Comparison of ENCODE assay signal across 8 mouse cellular contexts in the genomic region with DNA sequence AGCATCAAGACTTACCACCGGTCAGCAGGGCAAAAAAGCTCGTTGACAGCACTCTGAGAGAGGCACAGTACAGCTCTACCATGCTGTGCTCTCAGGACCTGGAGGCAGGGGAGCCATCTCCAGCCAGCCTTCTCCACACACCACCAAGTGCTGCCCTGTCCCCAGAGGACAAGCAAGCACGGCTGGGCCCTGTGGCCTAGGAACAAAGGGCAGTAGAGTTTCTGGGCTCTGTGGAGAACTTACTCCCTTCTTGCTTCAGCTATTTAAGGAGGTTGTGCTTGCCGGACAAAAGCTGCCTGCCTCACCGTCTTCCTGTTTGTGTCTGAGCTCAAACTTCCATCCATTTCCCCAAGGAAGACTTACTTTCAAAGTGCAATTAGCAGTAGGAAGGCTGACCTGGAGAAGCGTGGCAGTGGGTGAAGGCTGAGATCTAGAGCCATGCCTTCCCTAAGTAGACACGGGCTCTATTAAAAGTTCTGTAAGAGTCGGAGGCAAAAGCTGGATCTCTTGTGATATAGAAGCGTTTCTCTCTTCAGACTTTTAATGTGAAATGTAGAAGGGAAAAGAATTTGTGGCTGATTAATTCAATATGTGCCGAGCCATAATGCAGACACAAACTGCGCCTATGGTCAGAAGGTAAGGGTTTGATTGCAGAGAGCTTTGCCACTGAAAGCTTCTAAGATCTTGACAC. TPM values are rescaled to one million over a fixed set of nuclear protein-coding genes. Genes with fewer than 3 reads are reported as not detected.
A peak's percentile ranks its signal among the peaks of the same experiment; 100 is the strongest.
DNase-seq lines count a peak whose midpoint lies in the region; ATAC-seq lines count a peak whose summit lies in the region.

No protein-coding gene starts in this region.

- H3K9me3 ChIP-seq in lung, embryonic 16.5 days (ENCODE audit: control insufficient read depth, low read length): no peaks in the 10 kb centered on the region
- H3K9me3 ChIP-seq in hindbrain, embryonic 16.5 days (ENCODE audit: control insufficient read depth, low read length): no peaks in the 10 kb centered on the region
- no peaks in the 10 kb centered on the region for H3K9me3 ChIP-seq in neural tube, embryonic 15.5 days (replicated peaks)

- H3K4me2 ChIP-seq in lung, embryonic 16.5 days (ENCODE audit: low read depth, low read length): peak overlapping the region; percentile 58
- no peak overlapping the region for H3K4me2 ChIP-seq in hindbrain, embryonic 16.5 days (ENCODE audit: low read length)
- H3K4me2 ChIP-seq in neural tube, embryonic 15.5 days: peak overlapping the region; percentile 31

- H3K36me3 ChIP-seq in lung, embryonic 16.5 days (ENCODE audit: control insufficient read depth, insufficient read depth, low read length): no peaks in the 10 kb centered on the region
- no peaks in the 10 kb centered on the region for H3K36me3 ChIP-seq in hindbrain, embryonic 16.5 days (ENCODE audit: control insufficient read depth, insufficient read depth, low read length)
- H3K36me3 ChIP-seq in neural tube, embryonic 15.5 days: no peaks in the 10 kb centered on the region

- peak overlapping the region; percentile 58 for H3K9ac ChIP-seq in lung, embryonic 16.5 days (ENCODE audit: low read length)
- no peak overlapping the region for H3K9ac ChIP-seq in hindbrain, embryonic 16.5 days (ENCODE audit: low read depth, low read length)
- no peak overlapping the region for H3K9ac ChIP-seq in neural tube, embryonic 15.5 days (replicated peaks)

- WGBS in lung, embryonic 16.5 days: 17% methylated on average over 11 of the region's 11 CpGs
- 71% methylated on average over 11 of the region's 11 CpGs for WGBS in hindbrain, embryonic 16.5 days
- 65% methylated on average over 11 of the region's 11 CpGs for WGBS in neural tube, embryonic 15.5 days

- peak overlapping the region; percentile 86 for H3K27ac ChIP-seq in lung, embryonic 16.5 days (ENCODE audit: low read length)
- no peak overlapping the region; the same call in 1 of the 2 replicates for H3K27ac ChIP-seq in hindbrain, embryonic 16.5 days (ENCODE audit: low read depth, low read length)
- H3K27ac ChIP-seq in neural tube, embryonic 15.5 days (replicated peaks): peak overlapping the region; percentile 42; the same call in 1 of the 2 replicates

- ATAC-seq in lung, embryonic 16.5 days (ENCODE audit: low read depth): peak; percentile 40
- no peak for ATAC-seq in hindbrain, embryonic 16.5 days
- ATAC-seq in neural tube, embryonic 15.5 days (ENCODE audit: low FRiP score): no peak

- no peaks in the 10 kb centered on the region for H3K27me3 ChIP-seq in lung, embryonic 16.5 days (ENCODE audit: control insufficient read depth, insufficient read depth, low read depth, low read length)
- no peaks in the 10 kb centered on the region for H3K27me3 ChIP-seq in hindbrain, embryonic 16.5 days (replicated peaks; ENCODE audit: control insufficient read depth, insufficient read depth, low read length)
- H3K27me3 ChIP-seq in neural tube, embryonic 15.5 days (replicated peaks): no peaks in the 10 kb centered on the region

- H3K4me1 ChIP-seq in lung, embryonic 16.5 days (replicated peaks; ENCODE audit: control insufficient read depth, insufficient read depth, low read length): peaks cover 75% of the 10 kb centered on the region
- peaks cover 4% of the 10 kb centered on the region; the same call in 1 of the 2 replicates for H3K4me1 ChIP-seq in hindbrain, embryonic 16.5 days (ENCODE audit: control insufficient read depth, insufficient read depth, low read depth, low read length)
- H3K4me1 ChIP-seq in neural tube, embryonic 15.5 days: 0 out of 2 replicates have a peak, but pooled peaks cover 7% of the 10 kb centered on the region

- peak; percentile 47 for DNase-seq in embryo, embryonic 10 days (ENCODE audit: low spot score)
- no peak for DNase-seq in embryo, embryonic 9.5 days (ENCODE audit: extremely low spot score)
- no peak for DNase-seq in lung, postnatal 10 days
- no peak for DNase-seq in left cerebral cortex, adult 8-10 months (ENCODE audit: low spot score in 2 of 2)
- DNase-seq in spleen, adult 12 weeks (ENCODE audit: low spot score): no peak

- peak overlapping the region; percentile 39 for H3K4me3 ChIP-seq in lung, embryonic 16.5 days (ENCODE audit: low read length)
- 0 out of 2 replicates have a peak overlapping the region, but pooled peaks have one; percentile 8 for H3K4me3 ChIP-seq in hindbrain, embryonic 16.5 days (ENCODE audit: low read length)
- H3K4me3 ChIP-seq in neural tube, embryonic 15.5 days (replicated peaks): 0 out of 2 replicates have a peak overlapping the region, but pooled peaks have one; percentile 1

RNA-seq across cellular contexts. Expression of a gene that starts 53.3 kb away (rescaled TPM):
- 36.1 and 39.7 TPM in 2 replicates for polyA plus RNA-seq in lung, embryonic 16.5 days (2015; fragmentation: Nextera tagmentation; extraction: Ambion mirVana)
- 5.9 and 9.1 TPM in 2 replicates for polyA plus RNA-seq in hindbrain, embryonic 16.5 days (2015; fragmentation: Nextera tagmentation; extraction: Ambion mirVana)
- 8.9 and 11.3 TPM in 2 replicates for polyA plus RNA-seq in neural tube, embryonic 15.5 days (2015; fragmentation: Nextera tagmentation; extraction: Ambion mirVana)
- under 1 TPM; 0.51 to 0.68 (median 0.62) TPM for total RNA-seq in left cerebral cortex, adult 8-10 months (2022)
